Mouse (Mus musculus) heart, embryonic 16.5 days (tissue): ENCODE results near the gene Btg3. TPM values are rescaled to one million over a fixed set of nuclear protein-coding genes. Genes with fewer than 3 reads are reported as not detected.
"Not testable (repeated sequence)": the region's sequence is repeated elsewhere in the genome, so short reads cannot be mapped to it uniquely, and the experiment has no call there.

ENCODE experiments used
- ATAC-seq: fragments of 200-750 bp; cut with Nextera tagmentation; replicated peaks from 2 replicates; pipeline ENCODE4 v1.8.0; 2017; ENCODE audit warnings: moderate number of reproducible peaks; ENCODE audit not compliant: insufficient read depth, low FRiP score; ENCODE audit errors: extremely low read depth
- H3K27ac ChIP-seq: fragments of 300-500 bp; sonication (generic); 2 replicates; pipeline ENCODE4 v1.5.1; 2014; ENCODE audit warnings: mild to moderate bottlenecking, low read length, control low read depth, moderate library complexity
- H3K27me3 ChIP-seq: fragments of 300-500 bp; sonication (generic); 2 replicates; pipeline ENCODE4 v1.6.1; 2014; ENCODE audit warnings: low read length, mixed read lengths; ENCODE audit not compliant: control insufficient read depth, insufficient read depth
- H3K36me3 ChIP-seq: fragments of 300-500 bp; sonication (generic); 2 replicates; pipeline ENCODE4 v1.6.1; 2014; ENCODE audit not compliant: control insufficient read depth, insufficient read depth
- H3K4me1 ChIP-seq: fragments of 300-500 bp; sonication (generic); 2 replicates; pipeline ENCODE4 v1.6.1; 2014; ENCODE audit warnings: low read length, mixed read lengths; ENCODE audit not compliant: control insufficient read depth, insufficient read depth
- H3K4me2 ChIP-seq: fragments of 300-500 bp; sonication (generic); 2 replicates; pipeline ENCODE4 v1.6.1; 2014; ENCODE audit warnings: low read depth, mild to moderate bottlenecking, control low read depth, low read length
- H3K4me3 ChIP-seq: fragments of 300-500 bp; sonication (generic); 2 replicates; pipeline ENCODE4 v1.5.1; 2014; ENCODE audit warnings: mild to moderate bottlenecking, control low read depth, low read length
- H3K9ac ChIP-seq: fragments of 300-500 bp; sonication (generic); 2 replicates; pipeline ENCODE4 v1.6.1; 2014; ENCODE audit warnings: low read length, control low read depth
- H3K9me3 ChIP-seq: fragments of 300-500 bp; sonication (generic); replicated peaks from 2 replicates; pipeline ENCODE4 v1.6.1; 2016; ENCODE audit warnings: low read length; ENCODE audit not compliant: control insufficient read depth
- WGBS: fragments of 180-500 bp; shearing (Covaris S2); extraction: QIAGEN DNeasy Blood & Tissue Kit; methylation state at CpG from one replicate; pipeline ENCODE4 v1.1.7; 2014; 5-methylcytosine and 5-hydroxymethylcytosine counted together
- polyA plus RNA-seq: library from polyadenylated mRNA; unstranded; fragments of >200 nt; fragmentation: Nextera tagmentation; extraction: Ambion mirVana; gene quantifications from 2 replicates; pipeline ENCODE4 v1.2.1, GENCODE M21; 2015

The Btg3 gene
- polyA plus RNA-seq, 1 experiment from 2014 or later: 40.2 TPM

DNA sequence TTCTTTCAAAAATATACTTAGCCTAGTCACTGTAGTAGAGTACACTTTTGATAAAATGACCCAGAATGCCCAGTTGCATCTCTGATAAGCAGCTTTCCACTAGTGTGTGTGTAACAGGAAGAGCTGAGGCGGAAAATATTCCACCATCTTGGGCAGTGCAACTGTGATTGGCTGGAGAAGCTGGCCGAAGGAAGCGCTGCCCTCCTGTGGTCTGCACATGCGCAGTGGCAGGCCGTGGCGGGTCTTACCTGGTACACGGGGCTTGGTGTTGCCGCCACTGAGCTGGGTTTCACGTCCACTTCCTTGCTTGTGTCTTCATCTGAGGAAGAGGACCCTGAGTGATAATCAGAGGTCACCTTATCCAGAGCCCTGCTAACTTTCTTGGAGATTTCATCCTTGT is 12.4 kb downstream of the Btg3 start:
- WGBS: 89% methylated on average over 9 of the region's 9 CpGs
- not testable (repeated sequence) for H3K4me3 ChIP-seq, H3K4me2 ChIP-seq, H3K27me3 ChIP-seq, H3K9me3 ChIP-seq, H3K4me1 ChIP-seq, H3K9ac ChIP-seq, ATAC-seq, H3K27ac ChIP-seq
- peaks cover 29% of the 10 kb centered on the region for H3K36me3 ChIP-seq

DNA sequence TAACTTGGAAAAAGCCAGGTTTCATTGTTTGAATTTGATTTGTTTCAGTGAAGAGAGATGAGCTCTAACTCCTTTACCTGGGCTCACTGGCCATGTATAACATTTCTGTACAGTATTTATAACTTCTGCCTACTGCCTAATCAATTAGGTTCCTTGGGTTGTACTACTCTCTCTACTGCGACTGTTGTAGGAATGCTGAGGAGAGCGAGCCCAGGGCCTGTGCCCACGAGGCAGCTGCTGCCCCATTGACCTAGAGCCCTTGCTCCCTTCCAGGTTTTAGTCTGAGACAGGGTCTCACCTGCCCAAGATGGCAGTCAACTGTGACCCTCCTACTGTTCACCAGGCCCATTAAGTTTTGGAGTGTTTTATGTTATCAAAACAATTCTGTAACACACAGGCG is 15.5 kb downstream of the Btg3 start:
- H3K4me3 ChIP-seq: no peak overlapping the region
- no peak overlapping the region for H3K4me2 ChIP-seq
- H3K36me3 ChIP-seq: peaks cover 30% of the 10 kb centered on the region
- H3K27ac ChIP-seq: no peak overlapping the region
- WGBS: 86% methylated on average over 4 of the region's 4 CpGs
- H3K4me1 ChIP-seq: no peaks in the 10 kb centered on the region
- H3K27me3 ChIP-seq: no peaks in the 10 kb centered on the region
- H3K9ac ChIP-seq: no peak overlapping the region
- no peak for ATAC-seq
- no peaks in the 10 kb centered on the region; the same call in 1 of the 2 replicates for H3K9me3 ChIP-seq

DNA sequence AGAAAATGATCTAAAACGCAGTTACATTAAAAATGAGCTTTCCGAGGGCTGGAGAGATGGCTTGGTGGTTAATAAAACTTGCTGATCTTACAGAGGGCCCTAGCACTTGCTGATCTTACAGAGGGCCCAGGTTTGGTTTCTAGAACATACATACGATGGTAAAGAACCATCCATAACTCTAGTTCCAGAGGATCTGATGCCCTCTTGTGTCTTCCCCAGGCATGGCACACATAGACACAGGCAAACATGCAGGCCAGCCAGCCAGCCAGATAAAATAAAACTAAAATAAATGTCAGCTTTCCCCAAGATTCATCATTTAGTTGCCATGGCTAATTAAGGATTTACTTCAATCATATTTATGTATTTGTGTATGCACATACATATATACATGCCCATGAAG is 19.2 kb downstream of the Btg3 start:
- Histone ChIP-seq H3K9ac (no peak overlapping the region), H3K4me2 (no peak overlapping the region), H3K27ac (no peak overlapping the region), H3K4me3 (no peak overlapping the region), H3K4me1 (no peaks in the 10 kb centered on the region), H3K9me3 (no peaks in the 10 kb centered on the region; the same call in 1 of the 2 replicates), H3K27me3 (no peaks in the 10 kb centered on the region), H3K36me3 (peaks cover 13% of the 10 kb centered on the region)
- ATAC-seq: no peak
- WGBS: 91% methylated on average over 3 of the region's 3 CpGs

DNA sequence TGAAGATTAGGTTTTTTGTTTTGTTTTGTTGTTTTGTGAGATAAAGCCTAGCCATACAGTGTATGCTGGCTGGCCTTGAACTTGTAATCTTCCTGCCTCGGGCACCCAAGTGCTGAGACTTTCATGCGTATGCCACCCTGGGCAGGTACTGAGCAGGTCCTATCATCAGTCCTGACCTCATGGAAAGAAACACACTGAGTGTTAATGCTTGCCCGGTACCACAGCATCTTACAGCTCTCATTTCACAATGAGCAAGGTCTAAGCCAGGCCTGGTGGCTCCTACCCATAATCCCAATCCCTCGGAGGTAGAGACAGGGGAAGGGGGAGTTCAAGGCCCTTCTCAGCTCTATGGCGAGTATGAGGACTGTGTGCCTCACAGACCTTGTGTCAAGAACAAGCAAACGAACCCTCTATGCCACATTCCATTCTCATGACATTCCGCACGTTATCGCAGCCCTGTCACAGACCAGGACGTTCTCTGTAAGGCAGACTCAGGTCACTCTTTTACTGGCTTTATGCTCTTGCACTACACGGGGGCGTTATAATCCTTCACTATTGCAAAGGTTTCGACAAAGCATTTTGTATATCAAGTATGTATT is 29.6 kb downstream of the Btg3 start:
- 26% methylated on average over 13 of the region's 13 CpGs for WGBS
- Histone ChIP-seq H3K36me3 (no peaks in the 10 kb centered on the region), H3K9me3 (no peaks in the 10 kb centered on the region), H3K4me1 (peaks cover 10% of the 10 kb centered on the region), H3K9ac (no peak overlapping the region), H3K27me3 (no peaks in the 10 kb centered on the region), H3K4me3 (no peak overlapping the region), H3K4me2 (no peak overlapping the region), H3K27ac (peak overlapping the region; percentile 56)
- ATAC-seq: peak; percentile 91

DNA sequence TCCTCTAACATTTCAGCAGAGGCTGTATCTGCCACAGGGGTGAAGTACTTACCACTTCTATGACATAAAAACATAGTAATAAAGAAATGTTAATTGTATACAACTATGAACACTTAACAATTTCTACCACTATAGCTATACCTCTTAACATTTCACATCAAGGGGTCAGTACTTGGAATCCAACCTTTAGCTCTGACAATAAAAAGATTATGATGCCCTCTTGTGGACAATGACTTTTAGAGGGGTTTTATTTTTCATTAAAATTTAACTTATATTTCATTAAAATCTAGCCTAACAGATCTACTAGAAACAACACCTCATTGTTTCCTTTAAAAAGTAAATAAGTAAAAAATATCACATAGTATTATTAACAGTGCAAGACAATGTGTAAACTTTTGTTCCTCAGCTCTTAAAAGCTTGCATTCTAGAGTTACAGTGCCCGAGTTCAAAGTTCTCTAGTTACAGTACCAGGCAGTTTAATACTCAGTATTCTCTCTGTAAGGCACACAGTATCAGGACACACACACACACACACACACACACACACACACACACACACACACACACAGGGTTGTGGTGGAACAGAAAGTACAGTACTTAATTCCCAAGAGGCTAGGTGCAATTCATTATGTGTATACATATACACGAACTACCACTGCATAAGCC is 30.2 kb downstream of the Btg3 start:
- H3K4me1 ChIP-seq: peaks cover 10% of the 10 kb centered on the region
- H3K27me3 ChIP-seq: no peaks in the 10 kb centered on the region
- H3K27ac ChIP-seq: peak overlapping the region; percentile 56
- H3K4me2 ChIP-seq: no peak overlapping the region
- 73% methylated on average over 2 of the region's 2 CpGs for WGBS
- no peak overlapping the region for H3K4me3 ChIP-seq
- H3K9me3 ChIP-seq: no peaks in the 10 kb centered on the region
- H3K9ac ChIP-seq: no peak overlapping the region
- ATAC-seq: 0 out of 2 replicates have a peak, but pooled peaks have one; percentile 24
- H3K36me3 ChIP-seq: no peaks in the 10 kb centered on the region

DNA sequence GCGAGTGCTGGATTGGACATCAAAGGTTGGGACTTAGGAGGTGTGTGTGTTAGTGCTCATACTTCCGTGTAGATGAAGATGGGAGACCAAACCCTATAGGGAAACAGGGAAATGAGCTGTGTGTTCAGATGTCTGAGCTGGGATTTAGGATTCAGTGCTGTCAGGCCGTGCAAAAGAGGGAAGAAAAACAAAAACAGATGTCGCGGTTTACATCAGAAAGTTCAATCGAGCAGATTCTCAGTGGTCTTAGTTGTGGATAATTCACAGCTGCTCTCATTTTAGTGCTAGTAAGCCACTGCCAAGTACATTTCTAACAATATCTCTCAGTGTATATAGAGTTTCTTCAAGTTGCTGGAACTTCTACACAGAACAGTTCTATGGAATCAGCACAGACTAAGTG is 33.2 kb downstream of the Btg3 start:
- Histone ChIP-seq H3K9ac (no peak overlapping the region), H3K4me3 (no peak overlapping the region), H3K4me1 (peaks cover 10% of the 10 kb centered on the region), H3K27me3 (no peaks in the 10 kb centered on the region), H3K36me3 (no peaks in the 10 kb centered on the region), H3K9me3 (no peaks in the 10 kb centered on the region), H3K4me2 (no peak overlapping the region), H3K27ac (no peak overlapping the region)
- ATAC-seq: no peak
- WGBS: 64% methylated on average over 6 of the region's 6 CpGs

DNA sequence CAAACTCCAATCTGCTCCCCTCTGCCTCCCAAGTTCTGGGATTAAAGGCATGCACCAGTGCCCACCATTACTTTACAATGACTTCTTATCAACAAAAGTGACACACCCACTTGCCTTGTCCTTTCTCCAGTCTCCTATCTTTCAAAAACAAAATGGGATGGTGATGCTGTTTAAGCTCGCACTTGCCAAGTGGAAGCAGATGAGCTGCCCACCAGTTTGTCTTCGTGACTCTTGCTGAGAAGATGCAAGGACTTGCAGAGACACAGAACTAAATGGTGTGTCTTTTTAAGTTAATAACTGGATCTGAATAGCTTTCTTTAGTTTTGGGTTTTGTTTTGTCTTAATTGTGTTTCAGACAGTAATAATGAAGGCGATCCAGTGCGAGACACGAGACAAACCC is 34.2 kb downstream of the Btg3 start:
- ATAC-seq: no peak
- no peak overlapping the region for H3K4me2 ChIP-seq
- H3K9me3 ChIP-seq: no peaks in the 10 kb centered on the region
- H3K36me3 ChIP-seq: no peaks in the 10 kb centered on the region
- no peak overlapping the region for H3K9ac ChIP-seq
- H3K27ac ChIP-seq: no peak overlapping the region
- H3K27me3 ChIP-seq: no peaks in the 10 kb centered on the region
- H3K4me1 ChIP-seq: peaks cover 10% of the 10 kb centered on the region
- no peak overlapping the region for H3K4me3 ChIP-seq
- 86% methylated on average over 5 of the region's 5 CpGs for WGBS

DNA sequence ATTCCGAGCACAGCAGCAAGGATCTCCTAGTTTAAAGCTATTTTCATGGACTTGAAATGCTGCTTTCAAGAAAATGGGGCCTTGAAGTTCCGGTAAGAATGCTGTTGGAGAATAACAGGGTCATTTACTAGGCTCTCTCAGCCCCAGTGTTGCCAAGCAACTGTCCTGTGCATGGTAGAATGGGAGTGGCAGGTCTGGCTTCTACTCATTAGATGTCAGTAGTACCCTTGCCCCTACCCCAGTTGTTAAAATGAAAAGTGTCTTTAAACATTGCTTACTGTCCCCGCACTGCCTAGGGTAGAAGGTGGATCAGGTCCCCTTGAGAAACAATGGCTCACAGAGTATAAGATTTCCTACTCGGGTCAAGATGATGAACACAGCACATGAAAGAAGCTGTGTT is 35.6 kb downstream of the Btg3 start:
- H3K4me1 ChIP-seq: peaks cover 5% of the 10 kb centered on the region
- ATAC-seq: no peak
- no peaks in the 10 kb centered on the region for H3K36me3 ChIP-seq
- H3K9me3 ChIP-seq: no peaks in the 10 kb centered on the region
- H3K4me2 ChIP-seq: no peak overlapping the region
- H3K27ac ChIP-seq: no peak overlapping the region
- 88% methylated on average over 4 of the region's 4 CpGs for WGBS
- no peaks in the 10 kb centered on the region for H3K27me3 ChIP-seq
- H3K4me3 ChIP-seq: no peak overlapping the region
- no peak overlapping the region for H3K9ac ChIP-seq

DNA sequence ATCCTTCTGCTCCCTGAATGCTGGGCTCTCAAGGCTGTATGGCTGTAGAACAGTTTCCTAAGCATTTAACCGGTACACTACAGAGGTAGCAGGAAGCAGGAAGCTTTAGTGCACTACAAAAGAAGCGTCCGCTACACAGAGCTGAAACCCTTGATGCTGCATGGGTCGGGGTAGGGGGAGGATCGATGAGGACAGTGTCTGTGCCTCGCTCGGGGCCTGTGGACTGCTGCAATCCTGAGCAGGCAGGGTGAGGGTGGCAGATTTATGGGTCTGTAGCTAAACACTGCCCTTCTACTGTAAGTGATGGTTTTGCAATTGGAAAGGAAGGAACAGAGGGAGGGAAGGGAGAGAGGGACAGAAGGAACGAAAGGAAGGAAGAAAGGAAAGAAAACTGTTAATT is 39.8 kb downstream of the Btg3 start:
- H3K4me3 ChIP-seq: no peak overlapping the region
- H3K27me3 ChIP-seq: no peaks in the 10 kb centered on the region
- no peak overlapping the region for H3K9ac ChIP-seq
- H3K9me3 ChIP-seq: no peaks in the 10 kb centered on the region
- H3K4me2 ChIP-seq: no peak overlapping the region
- no peak overlapping the region for H3K27ac ChIP-seq
- H3K4me1 ChIP-seq: no peaks in the 10 kb centered on the region
- ATAC-seq: no peak
- H3K36me3 ChIP-seq: peaks cover 20% of the 10 kb centered on the region
- 62% methylated on average over 8 of the region's 8 CpGs for WGBS
